Mouse (Mus musculus) brain, embryonic 14.5 days (tissue): ENCODE results near the gene Pnisr.

Source experiments
- CTCF ChIP-seq: fragments of 200-500 bp; IDR thresholded peaks from 2 replicates; pipeline ENCODE4 v1.5.1; 2012; ENCODE audit warnings: inconsistent platforms, mild to moderate bottlenecking, moderate library complexity, borderline replicate concordance; ENCODE audit not compliant: insufficient read depth, insufficient read length; ENCODE audit errors: extremely low read depth
- POLR2A ChIP-seq: fragments of 200-500 bp; IDR thresholded peaks from 2 replicates; pipeline ENCODE4 v1.6.1; 2012; ENCODE audit warnings: mild to moderate bottlenecking, inconsistent platforms, borderline replicate concordance; ENCODE audit not compliant: poor library complexity, insufficient read depth, insufficient read length, severe bottlenecking; ENCODE audit errors: extremely low read depth

DNA sequence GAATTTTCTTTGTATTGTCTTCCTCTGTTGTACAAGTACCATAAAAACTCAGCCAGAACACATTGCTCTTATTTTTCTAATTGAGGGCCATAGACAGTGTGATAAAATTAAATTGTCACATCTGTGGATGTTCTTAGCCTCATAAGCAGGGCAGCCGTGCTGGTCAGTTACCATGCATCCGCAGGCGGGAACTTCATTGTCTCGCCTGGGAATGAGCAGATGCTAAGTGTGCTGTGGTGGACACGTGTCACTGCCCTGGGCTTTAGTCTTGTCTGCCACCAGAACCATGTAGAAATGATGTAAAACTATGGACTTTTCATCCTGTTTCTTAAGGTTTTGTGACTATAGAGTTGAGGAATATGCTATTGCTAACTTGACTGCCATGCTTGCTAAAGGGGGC, 40.2 kb upstream of the Pnisr start:
- TF ChIP-seq POLR2A (no peak), CTCF (no peak)
